In the genomic region with DNA sequence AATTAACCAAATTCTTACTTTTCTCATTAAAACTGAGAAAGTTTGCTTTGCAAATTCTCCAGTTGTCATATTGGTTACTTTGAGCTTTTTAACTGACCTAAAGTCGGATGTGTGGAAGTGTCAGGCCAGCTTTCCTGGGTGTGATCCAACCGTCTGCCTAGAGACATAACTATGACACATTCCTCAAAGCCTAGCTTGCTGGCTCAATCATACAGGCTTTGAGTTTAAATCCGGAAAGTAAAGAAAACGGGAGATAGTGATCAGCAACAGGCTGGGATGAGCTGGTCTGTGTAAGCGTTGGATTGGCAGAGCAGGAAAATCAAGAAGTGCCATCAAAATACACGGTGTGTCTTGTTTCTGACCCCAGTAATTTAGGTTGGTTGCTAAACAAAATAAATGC, we compare ENCODE assay signal across 7 mouse cellular contexts.
A peak's percentile ranks its signal among the peaks of the same experiment; 100 is the strongest.
DNase-seq lines count a peak whose midpoint lies in the region; ATAC-seq and TF ChIP-seq lines count a peak whose summit lies in the region.

No protein-coding gene starts in this region.

- no peaks in the 10 kb centered on the region for H3K4me1 ChIP-seq in midbrain, embryonic 11.5 days (ENCODE audit: control insufficient read depth, insufficient read depth, low read length)
- no peaks in the 10 kb centered on the region for H3K4me1 ChIP-seq in midbrain, embryonic 13.5 days (replicated peaks)
- no peaks in the 10 kb centered on the region for H3K4me1 ChIP-seq in kidney, embryonic 14.5 days (ENCODE audit: control insufficient read depth, insufficient read depth, low read length)
- H3K4me1 ChIP-seq in stomach, postnatal 0 days (replicated peaks; ENCODE audit: control insufficient read depth, insufficient read depth), result no peaks in the 10 kb centered on the region
- no peaks in the 10 kb centered on the region for H3K4me1 ChIP-seq in forebrain, embryonic 11.5 days (replicated peaks; ENCODE audit: control insufficient read depth, insufficient read depth, low read length)

- TF ChIP-seq EP300 in stomach, postnatal 0 days (optimal IDR thresholded peaks at IDR 0.05), result no peak

- H3K27me3 ChIP-seq in midbrain, embryonic 11.5 days (ENCODE audit: control insufficient read depth, insufficient read depth, low read length), result no peaks in the 10 kb centered on the region
- H3K27me3 ChIP-seq in midbrain, embryonic 13.5 days, result no peaks in the 10 kb centered on the region
- no peaks in the 10 kb centered on the region for H3K27me3 ChIP-seq in kidney, embryonic 14.5 days (ENCODE audit: control insufficient read depth, insufficient read depth, low read length)
- no peaks in the 10 kb centered on the region for H3K27me3 ChIP-seq in stomach, postnatal 0 days (ENCODE audit: control insufficient read depth, insufficient read depth, low read length)
- no peaks in the 10 kb centered on the region for H3K27me3 ChIP-seq in forebrain, embryonic 11.5 days (ENCODE audit: control insufficient read depth, insufficient read depth, low read length)

- TF ChIP-seq CTCF in stomach, postnatal 0 days (IDR thresholded peaks at IDR 0.05; ENCODE audit: low read depth), result no peak

- DNase-seq in midbrain, embryonic 11.5 days (ENCODE audit: low spot score, missing footprints), result peak; percentile 77
- DNase-seq in stomach, postnatal 0 days (ENCODE audit: low spot score), result no peak
- DNase-seq in thymus, postnatal 36 days, result no peak
- no peak for DNase-seq in forebrain, embryonic 11.5 days (ENCODE audit: low spot score)

- no peaks in the 10 kb centered on the region for H3K36me3 ChIP-seq in midbrain, embryonic 11.5 days (ENCODE audit: control insufficient read depth, insufficient read depth, low read length)
- no peaks in the 10 kb centered on the region for H3K36me3 ChIP-seq in midbrain, embryonic 13.5 days
- H3K36me3 ChIP-seq in kidney, embryonic 14.5 days (ENCODE audit: control insufficient read depth, insufficient read depth, low read length), result no peaks in the 10 kb centered on the region
- no peaks in the 10 kb centered on the region for H3K36me3 ChIP-seq in stomach, postnatal 0 days (ENCODE audit: control insufficient read depth, insufficient read depth, low read length)
- no peaks in the 10 kb centered on the region for H3K36me3 ChIP-seq in forebrain, embryonic 11.5 days (ENCODE audit: control insufficient read depth, insufficient read depth, low read length)

- ATAC-seq in midbrain, embryonic 11.5 days (ENCODE audit: low FRiP score), result no peak
- ATAC-seq in midbrain, embryonic 13.5 days, result no peak
- peak; percentile 14; the same call in 1 of the 2 replicates for ATAC-seq in granulocyte monocyte progenitor cell, adult 5-6 weeks (replicated peaks; ENCODE audit: poor library complexity, severe bottlenecking)
- ATAC-seq in kidney, embryonic 14.5 days (ENCODE audit: low FRiP score, low TSS enrichment), result 0 out of 2 replicates have a peak, but pooled peaks have one; percentile 9
- ATAC-seq in stomach, postnatal 0 days (ENCODE audit: low FRiP score, low TSS enrichment), result no peak
- no peak for ATAC-seq in forebrain, embryonic 11.5 days (replicated peaks; ENCODE audit: low FRiP score)

- H3K9me3 ChIP-seq in midbrain, embryonic 11.5 days (ENCODE audit: control insufficient read depth, low read length), result no peaks in the 10 kb centered on the region
- H3K9me3 ChIP-seq in midbrain, embryonic 13.5 days, result no peaks in the 10 kb centered on the region
- H3K9me3 ChIP-seq in kidney, embryonic 14.5 days (ENCODE audit: control insufficient read depth, low read length), result no peaks in the 10 kb centered on the region
- H3K9me3 ChIP-seq in stomach, postnatal 0 days (ENCODE audit: control insufficient read depth, low read length), result no peaks in the 10 kb centered on the region
- H3K9me3 ChIP-seq in forebrain, embryonic 11.5 days (ENCODE audit: control insufficient read depth, low read length), result no peaks in the 10 kb centered on the region

- H3K4me3 ChIP-seq in midbrain, embryonic 11.5 days (ENCODE audit: low read depth, low read length), result no peak overlapping the region
- H3K4me3 ChIP-seq in midbrain, embryonic 13.5 days (replicated peaks), result no peak overlapping the region
- no peak overlapping the region; the same call in 1 of the 2 replicates for H3K4me3 ChIP-seq in kidney, embryonic 14.5 days (ENCODE audit: low read length)
- H3K4me3 ChIP-seq in stomach, postnatal 0 days (ENCODE audit: low read depth, low read length), result no peak overlapping the region
- H3K4me3 ChIP-seq in forebrain, embryonic 11.5 days (ENCODE audit: low read depth, low read length), result no peak overlapping the region

- WGBS in midbrain, embryonic 11.5 days, result 64% methylated on average over 6 of the region's 6 CpGs
- 69% methylated on average over 6 of the region's 6 CpGs for WGBS in midbrain, embryonic 13.5 days
- 10% methylated on average over 6 of the region's 6 CpGs for WGBS in kidney, embryonic 14.5 days
- WGBS in stomach, postnatal 0 days, result 23% methylated on average over 6 of the region's 6 CpGs
- 71% methylated on average over 6 of the region's 6 CpGs for WGBS in forebrain, embryonic 11.5 days

- no peak overlapping the region for H3K27ac ChIP-seq in midbrain, embryonic 11.5 days (ENCODE audit: low read depth, low read length)
- no peak overlapping the region for H3K27ac ChIP-seq in midbrain, embryonic 13.5 days
- peak overlapping the region; percentile 62; the same call in 1 of the 2 replicates for H3K27ac ChIP-seq in kidney, embryonic 14.5 days (ENCODE audit: low read depth, low read length)
- H3K27ac ChIP-seq in stomach, postnatal 0 days (replicated peaks), result no peak overlapping the region
- no peak overlapping the region for H3K27ac ChIP-seq in forebrain, embryonic 11.5 days (ENCODE audit: low read depth, low read length)

- H3K4me2 ChIP-seq in midbrain, embryonic 11.5 days, result no peak overlapping the region
- H3K4me2 ChIP-seq in midbrain, embryonic 13.5 days (replicated peaks), result no peak overlapping the region
- H3K4me2 ChIP-seq in kidney, embryonic 14.5 days (replicated peaks; ENCODE audit: low read depth, low read length), result peak overlapping the region; percentile 35
- H3K4me2 ChIP-seq in stomach, postnatal 0 days (replicated peaks; ENCODE audit: low read depth), result peak overlapping the region; percentile 21
- no peak overlapping the region for H3K4me2 ChIP-seq in forebrain, embryonic 11.5 days (ENCODE audit: low read depth, low read length, severe bottlenecking)

- no peak overlapping the region for H3K9ac ChIP-seq in midbrain, embryonic 11.5 days (ENCODE audit: low read length)
- no peak overlapping the region for H3K9ac ChIP-seq in midbrain, embryonic 13.5 days (replicated peaks)
- H3K9ac ChIP-seq in kidney, embryonic 14.5 days (ENCODE audit: low read depth, low read length), result no peak overlapping the region; the same call in 1 of the 2 replicates
- no peak overlapping the region for H3K9ac ChIP-seq in stomach, postnatal 0 days (ENCODE audit: low read length)
- no peak overlapping the region for H3K9ac ChIP-seq in forebrain, embryonic 11.5 days (ENCODE audit: low read length)

Comparison
In these comparisons a context has a peak if more than half of its experiments do, and no peak if none do; other contexts are left out.
1. ATAC-seq: peak in granulocyte monocyte progenitor cell, adult 5-6 weeks (single experiment) and kidney, embryonic 14.5 days (single experiment); none in midbrain, embryonic 11.5 days (single experiment), midbrain, embryonic 13.5 days (single experiment), stomach, postnatal 0 days (single experiment) and forebrain, embryonic 11.5 days (single experiment).
2. H3K4me2 ChIP-seq: peak in kidney, embryonic 14.5 days (single experiment) and stomach, postnatal 0 days (single experiment); none in midbrain, embryonic 11.5 days (single experiment), midbrain, embryonic 13.5 days (single experiment) and forebrain, embryonic 11.5 days (single experiment).